Mouse (Mus musculus) R1 (cell line): ENCODE results near the gene Prrt3.

Source experiments
- DNase-seq: peaks from one replicate; pipeline ENCODE4 v3.0.0-alpha.2; 2018; ENCODE audit warnings: low read depth, low spot score

The Prrt3 gene

GRCm38 (mm10) chr6:113444207-113444965 lies 57.3 kb downstream of the Prrt3 start:
- DNase-seq = no peak
